Mouse (Mus musculus): ENCODE results near the gene Dnajc7.
"Not testable (repeated sequence)": the region's sequence is repeated elsewhere in the genome, so short reads cannot be mapped to it uniquely, and the experiment has no call there.

Dnajc7 gene

DNA sequence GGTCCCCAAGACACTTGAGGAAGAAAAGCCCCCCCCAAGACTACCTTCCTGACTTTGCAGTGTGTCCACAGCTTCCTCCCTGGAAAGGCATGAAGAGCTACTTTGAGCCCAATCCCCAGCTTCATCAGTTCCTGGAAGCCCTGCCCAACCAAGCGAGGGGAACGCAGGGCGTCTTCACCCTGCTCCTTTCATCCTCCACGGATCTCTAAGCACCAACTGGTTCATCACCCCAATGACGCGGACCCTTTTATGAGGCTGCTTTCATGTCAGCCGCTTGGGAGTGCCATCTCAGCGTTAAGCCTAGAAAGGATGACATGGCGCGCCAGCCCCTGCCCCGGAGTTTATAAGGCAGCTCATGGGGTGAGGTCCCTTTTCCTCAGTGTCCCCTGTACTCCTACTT, at the start of gene Dnajc7:
Gene Dnajc7 (minus strand): TSS at position 187 of the 400 bp plus-strand sequence.
- DNase-seq: no peak

DNA sequence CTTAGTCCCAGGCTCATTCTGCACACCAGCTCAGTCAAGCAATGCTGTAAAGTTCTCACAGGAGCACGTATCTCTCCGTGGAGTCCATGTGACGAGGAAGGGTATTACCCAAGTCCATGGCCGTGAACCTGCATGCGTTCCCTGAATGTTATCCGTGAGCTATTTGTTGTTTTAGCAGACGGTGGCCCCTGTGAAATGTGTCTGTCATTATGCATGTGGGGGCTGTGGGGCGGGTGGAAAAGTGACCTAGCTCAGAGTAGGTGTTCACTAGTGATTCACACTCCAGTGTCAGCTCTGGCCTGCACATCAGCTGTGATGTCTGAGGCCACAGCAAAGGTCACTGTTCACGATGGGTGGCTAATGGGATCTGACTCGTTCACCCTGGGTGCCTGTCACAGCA, 39.8 kb upstream of the Dnajc7 start:
- no peak for DNase-seq

DNA sequence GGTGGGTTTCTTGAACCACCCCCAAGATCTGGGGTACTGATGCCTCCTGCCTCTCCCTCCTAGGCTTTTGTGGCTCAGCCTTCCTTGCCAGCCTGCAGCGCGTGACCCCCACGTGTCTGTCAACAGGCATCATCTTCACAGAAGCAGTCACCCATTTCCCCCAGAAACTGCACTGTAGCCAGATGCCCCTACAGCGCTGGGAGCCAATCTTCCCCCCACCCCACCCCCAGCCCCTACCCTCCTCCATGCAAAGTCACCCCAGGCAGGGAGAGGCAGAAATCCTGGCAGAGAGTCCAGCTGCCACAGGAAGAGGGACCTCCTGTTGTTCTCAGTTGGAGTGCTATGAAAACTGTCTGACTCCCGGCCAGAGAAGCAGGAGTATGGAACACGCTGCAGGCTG, 36.5 kb upstream of the Dnajc7 start:
- no peak for DNase-seq

DNA sequence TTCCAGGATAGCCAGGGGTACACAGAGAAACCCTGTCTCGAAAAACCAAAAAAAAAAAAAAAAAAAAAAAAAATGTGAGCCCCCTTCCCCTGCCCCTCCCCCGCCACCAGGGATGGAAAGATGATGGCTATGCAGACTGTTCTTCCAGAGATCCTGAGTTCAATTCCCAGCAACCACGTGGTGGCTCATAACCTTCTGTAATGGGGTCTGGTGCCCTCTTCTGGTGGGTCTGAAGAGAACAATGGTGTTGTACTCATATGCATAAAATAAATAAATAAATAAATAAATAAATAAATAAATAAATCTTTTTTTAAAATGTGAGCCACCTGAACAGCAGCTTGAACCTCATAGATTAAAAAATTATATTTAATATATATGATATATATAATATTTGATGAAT, 35.6 kb upstream of the Dnajc7 start:
- not testable (repeated sequence) for DNase-seq

DNA sequence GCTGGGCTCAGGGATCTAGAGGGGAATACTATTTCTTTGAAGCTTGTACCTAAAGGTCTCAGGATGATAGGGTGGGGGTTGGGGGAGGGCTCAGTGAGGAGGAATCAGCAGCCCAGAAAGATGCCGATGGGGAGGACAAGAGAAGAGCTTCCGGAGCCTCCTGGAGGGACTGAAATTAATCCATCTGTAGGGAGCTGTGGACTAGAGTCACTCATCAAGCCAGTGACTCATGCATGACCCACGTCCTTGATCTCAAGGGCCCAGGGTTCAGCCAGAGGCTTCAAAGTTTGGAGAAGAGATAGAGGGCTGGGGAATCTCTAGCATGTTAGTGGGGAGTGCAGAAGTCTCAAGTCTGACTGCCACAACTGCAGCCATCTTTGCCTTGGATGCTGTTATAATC, 31.8 kb upstream of the Dnajc7 start:
- DNase-seq: no peak

DNA sequence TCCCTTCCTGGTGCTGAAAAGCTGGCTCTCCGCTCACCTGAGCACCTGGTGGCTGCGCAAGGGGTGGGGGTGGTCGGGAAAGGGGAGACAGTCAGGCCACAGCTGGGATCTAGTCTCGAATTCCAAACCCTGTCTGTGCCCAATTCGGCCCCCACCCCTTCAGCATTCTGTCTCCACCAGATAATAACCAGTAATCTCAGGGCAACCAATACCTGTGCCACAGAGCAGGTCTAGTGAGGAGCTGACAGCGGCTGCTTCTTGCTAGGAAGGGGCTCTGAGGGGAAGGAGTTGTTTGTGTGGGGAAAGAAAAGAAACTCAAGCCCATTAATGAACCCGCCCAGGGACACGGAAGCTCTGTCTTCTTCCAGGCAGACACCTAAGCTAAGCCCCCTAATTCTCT, 31.2 kb upstream of the Dnajc7 start:
- DNase-seq: no peak

DNA sequence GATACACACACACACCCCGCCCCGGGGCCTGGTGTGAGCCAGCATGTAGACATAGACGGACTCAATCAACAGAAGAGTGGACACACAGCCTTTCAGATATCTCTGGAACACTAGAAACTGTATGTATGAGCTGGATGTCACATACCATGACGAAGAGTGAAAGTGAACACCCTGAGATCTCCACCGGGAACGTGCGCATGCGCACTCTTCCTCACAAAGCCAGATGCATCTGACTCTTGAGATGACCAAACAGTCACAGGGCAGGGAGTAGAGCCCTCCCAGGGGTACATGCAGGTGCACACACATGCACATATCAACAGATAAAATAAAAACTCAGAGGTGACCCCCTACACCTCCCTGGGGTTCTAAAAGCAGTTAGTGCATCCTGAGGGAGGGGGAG, 28.4 kb upstream of the Dnajc7 start:
- DNase-seq: no peak

DNA sequence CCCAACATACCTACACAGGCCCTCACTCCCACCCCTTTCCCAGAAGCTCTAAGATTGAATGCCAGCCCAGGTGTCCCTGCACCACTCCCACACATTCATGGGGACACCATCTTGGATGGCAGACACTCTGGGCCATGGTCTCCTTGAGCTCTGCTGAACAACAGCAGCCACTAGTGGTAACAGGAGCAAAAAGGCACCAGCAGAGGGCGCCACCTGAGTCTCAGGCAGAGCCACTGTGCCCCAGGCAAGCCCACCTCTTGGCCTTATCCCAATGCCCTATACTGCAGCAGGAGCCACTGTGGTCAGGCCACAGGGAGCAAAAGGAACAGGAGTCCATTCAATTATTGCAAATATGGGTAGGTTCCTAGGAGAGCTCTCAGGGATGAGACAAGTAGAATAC, 26.3 kb upstream of the Dnajc7 start:
- DNase-seq: peak in 1 of 2 experiments; percentile 52

DNA sequence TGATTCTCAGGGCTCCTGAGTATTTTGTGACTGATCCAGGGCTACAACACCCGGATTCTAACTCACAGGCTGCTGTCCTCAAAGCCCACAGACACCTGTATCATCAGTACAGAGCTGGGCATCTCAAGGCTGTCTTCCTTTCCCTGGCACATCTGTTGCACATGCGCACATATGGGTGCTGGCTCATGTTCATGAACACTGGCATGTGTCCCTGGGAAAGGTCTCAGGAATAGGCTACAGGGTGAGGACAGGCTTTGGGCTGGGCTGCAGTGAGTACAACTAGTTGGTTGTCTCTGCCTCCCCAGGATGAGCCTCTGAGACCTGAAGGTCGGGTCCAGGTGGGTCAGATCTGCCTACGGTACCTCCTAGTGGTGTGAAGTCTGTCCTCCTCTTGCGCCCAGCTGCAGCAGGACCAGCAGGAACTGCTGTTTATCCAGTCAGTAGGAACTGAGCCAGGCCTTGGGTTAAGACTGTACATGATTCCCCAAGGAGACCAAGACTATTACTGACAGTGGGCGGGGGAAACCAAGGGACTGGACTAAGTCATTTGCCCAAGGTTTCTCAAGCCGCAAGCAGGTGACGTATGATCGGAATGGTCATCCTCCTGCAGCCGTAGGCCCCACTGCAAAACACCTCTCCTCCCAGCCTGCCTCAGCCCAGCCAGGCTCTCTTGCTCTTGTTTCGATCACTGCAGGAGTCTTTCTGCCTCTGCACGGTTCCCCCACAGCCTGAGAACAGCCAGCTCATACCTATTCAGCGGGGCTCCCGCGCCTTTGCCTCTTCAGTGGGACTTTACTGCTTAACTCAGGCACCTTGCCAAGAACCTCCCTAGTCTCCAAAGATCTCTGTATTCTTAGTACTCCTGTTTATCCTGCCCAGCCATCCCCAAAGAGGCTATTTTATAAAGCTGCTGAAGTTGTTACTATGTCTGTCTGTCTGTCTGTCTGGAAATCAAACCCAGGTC, 23.9 kb upstream of the Dnajc7 start:
- DNase-seq: no peak

DNA sequence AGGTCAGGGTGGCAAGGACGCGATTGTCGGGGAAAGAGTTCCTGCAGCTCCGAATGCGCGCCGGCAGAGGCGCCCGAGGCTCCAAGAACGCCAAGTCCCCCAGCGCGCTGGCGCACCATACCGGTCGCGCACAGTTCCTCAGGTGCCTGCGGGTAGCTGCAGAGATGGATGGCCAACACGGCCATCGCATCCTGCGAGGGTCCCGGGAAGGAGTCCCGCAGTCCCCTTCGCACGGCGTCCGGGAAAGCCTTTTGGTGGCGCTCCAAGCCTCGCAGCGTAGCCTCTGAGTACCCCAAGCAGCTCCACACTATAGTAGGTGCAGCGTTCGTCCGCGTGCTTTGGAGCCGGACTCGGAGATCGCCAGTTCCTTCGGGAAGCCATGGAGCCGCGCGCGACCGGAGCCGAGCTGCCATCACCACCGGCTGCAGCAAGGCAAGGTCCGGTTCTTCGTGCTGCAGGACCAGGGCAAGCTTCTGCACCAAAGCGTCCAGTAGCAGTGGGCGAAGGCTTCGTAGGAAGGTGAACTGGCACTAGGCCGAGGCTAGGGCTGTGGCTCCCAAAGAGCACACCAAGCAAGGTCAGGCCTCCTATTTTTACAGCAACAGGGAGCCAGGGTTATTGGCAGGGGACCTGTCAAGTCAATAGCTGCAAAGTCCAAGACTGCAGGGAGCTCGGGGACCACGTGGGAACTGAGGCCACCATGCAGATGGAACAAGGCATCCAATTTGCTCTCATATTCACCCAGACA, 20.4 kb upstream of the Dnajc7 start:
- DNase-seq: no peak

DNA sequence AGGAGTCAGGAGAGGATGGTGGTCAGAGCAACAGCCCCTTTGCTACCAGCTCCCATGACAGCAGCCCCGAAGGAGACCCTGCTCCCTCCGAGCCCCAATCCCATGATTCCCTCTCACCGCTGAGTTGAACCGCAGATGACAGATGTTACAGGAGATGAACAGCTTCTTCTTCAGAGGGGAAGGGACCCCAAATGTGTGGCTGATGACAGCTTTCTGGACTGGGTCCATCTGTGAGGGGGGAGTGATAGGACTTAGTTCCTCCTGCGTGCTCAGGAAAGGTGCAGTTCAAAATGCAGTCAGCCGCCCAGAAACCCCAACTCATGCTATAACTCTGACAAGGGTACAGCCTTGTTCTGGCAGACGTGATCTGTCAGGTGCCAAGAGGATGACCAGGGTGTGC, 14.6 kb upstream of the Dnajc7 start:
- no peak for DNase-seq

DNA sequence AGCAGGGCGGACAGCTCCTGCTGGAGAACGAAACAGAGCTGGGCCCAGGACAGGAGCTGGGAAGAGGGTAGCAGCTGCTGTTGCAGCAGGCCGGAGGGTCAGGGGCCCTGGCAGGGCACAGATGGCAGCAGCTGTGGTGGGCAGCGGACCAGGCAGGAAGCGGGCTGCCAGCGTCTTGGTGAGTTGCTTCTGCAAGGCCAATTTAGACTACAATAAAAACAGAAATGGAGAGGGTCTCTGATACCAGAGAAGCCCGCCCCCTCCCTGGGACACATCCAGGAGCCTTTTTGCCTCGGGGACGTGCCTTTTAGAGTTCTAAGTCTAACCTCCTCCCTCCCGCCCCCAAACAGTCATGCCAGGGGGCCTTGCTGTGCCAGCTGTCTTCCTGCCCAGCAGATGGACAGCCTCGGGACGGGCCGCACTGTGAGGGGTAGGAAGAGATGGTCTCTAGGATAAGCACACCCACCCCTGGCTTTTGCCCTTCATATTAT, 8.9 kb upstream of the Dnajc7 start:
- no peak for DNase-seq

DNA sequence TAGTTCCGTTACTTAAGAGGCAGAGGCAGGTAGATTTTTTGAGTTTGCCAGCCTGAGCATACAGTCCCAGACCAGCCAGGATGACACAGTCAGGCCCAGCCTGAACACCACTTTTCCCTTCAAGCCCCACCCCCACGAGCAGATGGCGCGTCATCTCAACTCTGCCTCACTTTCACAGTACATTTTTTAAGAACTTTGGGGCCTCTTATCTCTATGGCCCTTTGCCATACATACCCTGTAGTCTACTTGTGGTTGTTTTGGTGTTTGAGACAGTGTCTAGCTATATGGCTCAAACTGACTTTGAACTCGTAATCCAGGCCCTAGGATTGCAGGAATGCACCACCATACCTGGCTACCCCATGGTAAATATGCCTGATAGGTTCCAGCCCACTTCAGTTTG, 8.1 kb upstream of the Dnajc7 start:
- no peak for DNase-seq

DNA sequence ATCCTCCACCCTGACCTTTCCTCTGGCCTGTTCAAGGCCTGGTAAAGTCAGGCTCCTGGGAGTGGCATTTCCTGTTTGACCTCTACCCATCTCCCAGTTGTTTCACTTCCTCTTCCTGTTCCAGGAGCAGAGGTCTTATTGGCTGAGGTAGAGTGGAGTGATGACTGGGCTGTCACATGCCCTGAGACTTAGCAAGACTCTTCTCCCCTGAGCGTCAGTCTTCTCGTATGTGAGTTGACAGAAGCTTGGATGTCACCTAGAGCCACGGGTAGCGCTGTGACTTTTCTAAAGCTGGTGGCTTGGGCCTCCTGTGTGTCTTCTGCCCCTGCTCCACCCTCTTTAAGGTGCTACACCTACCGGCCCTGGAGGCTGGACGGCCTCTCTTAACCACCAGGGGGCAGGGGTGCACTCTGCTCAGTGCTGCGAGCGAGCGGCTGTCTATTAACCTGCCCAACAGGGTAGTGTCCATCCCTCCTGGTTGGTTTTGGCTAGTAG, 6.8 kb upstream of the Dnajc7 start:
- DNase-seq: peak; percentile 73 to 84

DNA sequence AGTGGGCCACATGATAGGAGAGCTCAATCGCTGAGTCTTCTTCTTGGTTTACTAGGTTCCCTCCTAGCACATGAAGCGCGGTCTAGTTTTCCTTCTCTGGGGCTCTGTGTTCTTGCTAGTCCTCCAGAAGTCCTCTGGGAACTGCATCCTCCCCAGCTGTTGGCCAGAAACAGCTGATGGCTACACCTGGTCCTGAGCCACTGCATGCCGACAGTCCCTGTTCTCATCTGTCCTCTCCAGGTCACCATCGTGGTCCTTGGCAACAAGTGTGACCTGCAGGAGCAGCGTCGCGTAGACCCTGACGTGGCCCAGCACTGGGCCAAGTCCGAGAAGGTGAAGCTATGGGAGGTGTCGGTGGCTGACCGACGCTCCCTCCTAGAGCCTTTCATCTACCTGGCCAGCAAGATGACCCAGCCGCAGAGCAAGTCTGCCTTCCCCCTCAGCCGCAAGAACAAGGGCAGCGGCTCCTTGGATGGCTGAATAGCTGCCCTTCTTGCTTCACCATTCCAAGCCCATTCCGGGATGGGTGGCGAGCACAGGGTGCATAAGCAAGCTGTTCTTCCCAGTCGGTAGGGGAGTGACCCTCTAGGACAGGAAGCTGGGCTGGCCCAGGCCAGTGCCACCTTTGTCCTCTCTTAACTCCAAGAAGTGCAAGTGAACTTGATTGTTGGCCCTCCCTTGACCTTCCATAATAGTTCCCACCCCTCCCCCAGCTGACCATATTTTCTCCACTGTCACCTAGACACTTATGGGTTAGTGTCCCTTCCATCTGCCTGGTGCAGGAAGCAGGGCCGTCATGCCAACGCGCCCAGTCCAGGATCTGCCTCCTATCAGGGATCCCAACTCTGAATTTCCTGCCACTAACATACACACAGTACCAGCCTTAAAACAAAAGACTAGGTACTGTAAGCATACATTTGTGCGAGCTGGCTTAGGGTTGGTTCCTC, 6.1 kb upstream of the Dnajc7 start:
- no peak for DNase-seq

DNA sequence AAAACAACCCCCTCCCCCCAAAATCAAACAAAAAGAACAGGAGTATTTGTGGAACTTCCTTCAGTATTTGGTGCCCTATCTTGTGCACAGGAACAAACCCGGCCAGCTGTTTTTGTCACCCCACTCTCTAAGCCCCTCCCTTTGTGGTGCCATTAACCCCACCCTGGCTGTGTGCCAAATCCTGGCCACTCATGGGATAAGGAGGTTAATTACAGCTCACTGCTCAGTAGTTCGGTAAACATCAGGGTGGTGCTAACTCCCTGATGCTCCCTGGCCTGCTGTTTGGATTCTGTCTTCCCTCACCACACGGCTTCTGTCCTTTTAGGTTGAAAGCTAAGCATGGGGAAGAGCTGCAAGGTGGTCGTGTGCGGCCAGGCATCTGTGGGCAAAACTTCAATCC, 3.9 kb upstream of the Dnajc7 start:
- DNase-seq: peak; percentile 34 to 38

DNA sequence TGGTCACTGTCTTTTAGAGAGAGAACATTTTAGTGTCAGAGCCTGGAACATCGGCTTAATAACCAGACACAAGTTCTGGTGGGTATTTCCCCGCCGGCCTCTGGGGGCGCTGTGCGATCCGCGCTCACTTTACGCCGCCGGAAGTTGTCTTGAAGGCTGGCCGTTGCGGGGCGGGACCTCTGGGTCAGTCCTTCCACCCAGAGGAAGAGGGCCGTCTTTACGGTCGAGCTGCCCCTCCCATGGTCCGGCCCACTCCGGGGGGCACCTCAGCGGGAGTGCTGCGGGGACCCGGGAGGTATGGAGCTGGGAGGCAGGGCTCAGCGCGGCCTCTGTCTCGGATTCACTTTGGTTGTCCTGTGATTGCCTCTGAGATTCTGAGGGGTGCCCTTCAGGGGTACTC, 2.7 kb upstream of the Dnajc7 start:
- DNase-seq: peak; percentile 89 to 95

DNA sequence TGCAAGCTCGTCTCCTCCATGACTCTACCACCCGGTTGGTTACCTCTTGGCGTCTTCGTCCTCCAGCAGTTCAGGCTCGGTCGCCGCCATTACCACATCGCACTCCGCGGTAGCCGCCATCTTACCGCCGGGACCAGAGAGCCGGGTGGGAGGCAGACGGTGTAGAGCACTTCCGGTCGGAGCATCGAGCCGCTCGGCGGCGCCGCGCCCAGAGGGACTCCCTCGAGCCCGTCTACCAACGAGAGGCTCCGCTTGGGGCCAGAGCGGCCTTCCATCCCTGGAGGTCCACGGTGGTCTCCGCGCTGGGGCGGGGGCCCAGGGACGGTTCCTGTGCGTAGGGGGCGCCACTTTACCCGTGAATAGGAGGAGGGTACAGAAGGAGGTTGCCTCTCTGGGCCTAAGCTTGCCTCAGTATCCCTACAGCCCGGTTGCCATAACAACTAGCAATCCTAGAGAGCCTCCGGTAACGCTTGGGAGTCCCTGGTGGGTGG, 438 bp downstream of the Dnajc7 start:
- peak; percentile 87 to 89 for DNase-seq

DNA sequence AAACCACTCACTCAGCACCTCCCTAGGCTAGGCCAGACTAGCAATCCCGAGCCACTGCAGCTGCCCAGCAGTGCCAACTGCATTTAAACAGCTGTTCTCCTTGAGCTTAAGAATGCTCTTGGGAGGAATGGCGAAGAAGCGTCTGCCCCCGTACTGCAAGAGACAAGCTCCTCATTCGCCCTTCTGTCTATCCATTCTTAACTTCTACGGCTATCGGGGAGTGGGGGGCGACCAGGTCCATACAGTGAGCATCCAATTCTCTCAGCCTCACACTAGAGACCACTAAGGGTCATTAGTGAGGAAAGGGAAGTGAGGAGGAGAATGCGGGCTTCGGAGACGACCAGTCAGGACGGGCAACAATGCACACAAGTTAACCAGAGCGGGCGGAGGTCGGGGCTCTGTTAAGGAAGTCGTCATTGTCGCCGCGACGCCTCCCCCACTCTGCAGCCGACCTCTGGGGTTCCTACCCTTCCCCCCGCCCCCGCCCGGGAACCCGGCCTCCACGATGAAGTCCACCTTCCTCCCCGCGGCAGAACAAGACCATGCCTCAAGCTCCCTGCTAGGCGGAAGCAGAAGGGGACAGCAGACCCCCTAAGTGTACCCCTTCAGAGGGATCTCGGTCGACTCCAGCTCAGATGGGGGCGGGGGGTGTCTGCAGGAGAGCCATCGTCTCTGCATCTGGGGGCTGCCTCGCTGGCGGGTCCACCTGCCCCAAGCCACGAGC, 1.0 kb downstream of the Dnajc7 start, which contains the start of gene Nkiras2:
Gene Nkiras2 (plus strand): TSS at position 484 of the 724 bp plus-strand sequence.
- DNase-seq: peak; percentile 65

DNA sequence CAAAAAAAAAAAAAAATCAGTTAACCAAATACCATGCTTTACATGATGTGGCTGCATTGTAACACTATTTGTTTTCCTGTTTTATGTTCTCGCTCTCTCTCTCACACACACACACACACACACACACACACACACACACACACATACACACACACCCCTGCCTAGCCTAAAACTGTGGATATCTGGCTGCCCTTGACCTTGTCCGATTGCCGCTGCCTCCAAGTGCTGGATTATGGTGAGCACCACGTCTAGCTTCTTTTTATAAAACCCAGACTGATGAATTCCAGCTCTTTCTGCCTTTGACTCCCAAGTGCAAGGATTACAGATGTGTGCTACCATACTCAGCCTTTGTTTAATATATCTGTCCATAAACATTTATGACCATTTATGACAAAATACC, 2.5 kb downstream of the Dnajc7 start:
- no peak for DNase-seq

DNA sequence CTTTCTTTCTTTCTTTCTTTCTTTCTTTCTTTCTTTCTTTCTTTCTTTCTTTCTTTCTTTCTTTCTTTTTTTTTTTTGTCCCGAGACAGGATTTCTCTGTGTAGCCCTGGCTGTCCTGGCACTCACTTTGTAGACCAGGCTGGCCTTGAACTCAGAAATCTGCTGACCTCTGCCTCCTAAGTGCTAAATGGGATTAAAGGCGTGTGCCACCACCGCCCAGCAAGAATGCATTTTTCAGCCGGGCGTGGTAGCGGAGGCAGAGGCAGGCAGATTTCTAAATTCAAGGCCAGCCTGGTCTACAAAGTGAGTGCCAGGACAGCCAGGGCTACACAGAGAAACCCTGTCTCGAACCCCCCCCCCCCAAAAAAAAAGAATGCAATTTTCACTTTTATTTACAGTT, 3.1 kb downstream of the Dnajc7 start:
- not testable (repeated sequence) for DNase-seq
